Mouse (Mus musculus) adrenal gland, adult 18-20 months (tissue): Measurements from ENCODE around the gene Brd4. TPM values are rescaled to one million over a fixed set of nuclear protein-coding genes. Genes with fewer than 3 reads are reported as not detected.
"Not testable (repeated sequence)": the region's sequence is repeated elsewhere in the genome, so short reads cannot be mapped to it uniquely, and the experiment has no call there.

ENCODE experiments used
- DNase-seq, 2 experiments: peaks; one replicate each; pipeline ENCODE4 v3.0.0; 2021 to 2022; ENCODE audit warnings: low spot score in 2 of 2
- total RNA-seq, 2 experiments: library from RNA; stranded (reverse); gene quantifications; 1 replicate in 1 of 2; 2 replicates in 1 of 2; pipeline ENCODE4 v1.2.3; 2021

The Brd4 gene
- total RNA-seq, 2 experiments from 2014 or later: 96.2 to 110 TPM

GRCm38 (mm10) chr17:32238589-32238988 is 45.9 kb downstream of the Brd4 start:
- no peak for DNase-seq

- no peak for DNase-seq
Observed at GRCm38 (mm10) chr17:32235534-32236191, 48.9 kb downstream of the Brd4 start.

- no peak for DNase-seq
Observed at GRCm38 (mm10) chr17:32233174-32233573, 51.3 kb downstream of the Brd4 start.

- no peak for DNase-seq
Observed at GRCm38 (mm10) chr17:32229256-32229655, 55.3 kb downstream of the Brd4 start.

- no peak for DNase-seq
Observed at GRCm38 (mm10) chr17:32220873-32221272, 63.6 kb downstream of the Brd4 start.

- DNase-seq: not testable (repeated sequence)
Observed at GRCm38 (mm10) chr17:32215587-32215986, 68.9 kb downstream of the Brd4 start.

- DNase-seq: not testable (repeated sequence)
Observed at GRCm38 (mm10) chr17:32211554-32211953, 73.0 kb downstream of the Brd4 start.

GRCm38 (mm10) chr17:32209752-32210151 is 74.8 kb downstream of the Brd4 start:
- DNase-seq: peak; percentile 61 to 64

- DNase-seq: no peak
Observed at GRCm38 (mm10) chr17:32209144-32209543, 75.4 kb downstream of the Brd4 start.

GRCm38 (mm10) chr17:32207586-32208245 is 76.8 kb downstream of the Brd4 start:
- no peak for DNase-seq

- no peak for DNase-seq
Observed at GRCm38 (mm10) chr17:32205345-32205744, 79.2 kb downstream of the Brd4 start.

- no peak for DNase-seq
Observed at GRCm38 (mm10) chr17:32202972-32203371, 81.5 kb downstream of the Brd4 start.

- DNase-seq: no peak
Observed at GRCm38 (mm10) chr17:32201086-32201485, 83.4 kb downstream of the Brd4 start.

GRCm38 (mm10) chr17:32199796-32200195 is 84.7 kb downstream of the Brd4 start:
- DNase-seq: no peak

- no peak for DNase-seq
Observed at GRCm38 (mm10) chr17:32197156-32197555, 87.4 kb downstream of the Brd4 start.

- no peak for DNase-seq
Observed at GRCm38 (mm10) chr17:32195725-32196124, 88.8 kb downstream of the Brd4 start.

- no peak for DNase-seq
Observed at GRCm38 (mm10) chr17:32193010-32193409, 91.5 kb downstream of the Brd4 start.

- DNase-seq: no peak
Observed at GRCm38 (mm10) chr17:32189850-32190249, 94.7 kb downstream of the Brd4 start.

GRCm38 (mm10) chr17:32188863-32189636 is 95.5 kb downstream of the Brd4 start, which contains the start of gene Ephx3:
Gene Ephx3, minus strand, starts transcription at chr17:32189549.
- DNase-seq: no peak

GRCm38 (mm10) chr17:32183017-32183416 is 101.5 kb downstream of the Brd4 start:
- DNase-seq: no peak

- no peak for DNase-seq
Observed at GRCm38 (mm10) chr17:32179621-32180491, 104.7 kb downstream of the Brd4 start.
